Mouse (Mus musculus) adrenal gland, postnatal 25 days (tissue): Measurements from ENCODE around the gene Ccdc33. TPM values are rescaled to one million over a fixed set of nuclear protein-coding genes. Genes with fewer than 3 reads are reported as not detected.

Source experiments
- DNase-seq: peaks from one replicate; pipeline ENCODE4 v3.0.0; 2021; ENCODE audit warnings: mixed read lengths
- total RNA-seq: library from RNA; stranded (reverse); gene quantifications from 2 replicates; pipeline ENCODE4 v1.2.3, GENCODE M21; 2021

Ccdc33 gene
- total RNA-seq, 1 experiment from 2014 or later: 0.39 TPM

GRCm38 (mm10) chr9:58009588-58009987, 109.0 kb downstream of the Ccdc33 start:
- DNase-seq: no peak

GRCm38 (mm10) chr9:58009015-58009362, 109.6 kb downstream of the Ccdc33 start:
- DNase-seq: peak; percentile 75

DNA sequence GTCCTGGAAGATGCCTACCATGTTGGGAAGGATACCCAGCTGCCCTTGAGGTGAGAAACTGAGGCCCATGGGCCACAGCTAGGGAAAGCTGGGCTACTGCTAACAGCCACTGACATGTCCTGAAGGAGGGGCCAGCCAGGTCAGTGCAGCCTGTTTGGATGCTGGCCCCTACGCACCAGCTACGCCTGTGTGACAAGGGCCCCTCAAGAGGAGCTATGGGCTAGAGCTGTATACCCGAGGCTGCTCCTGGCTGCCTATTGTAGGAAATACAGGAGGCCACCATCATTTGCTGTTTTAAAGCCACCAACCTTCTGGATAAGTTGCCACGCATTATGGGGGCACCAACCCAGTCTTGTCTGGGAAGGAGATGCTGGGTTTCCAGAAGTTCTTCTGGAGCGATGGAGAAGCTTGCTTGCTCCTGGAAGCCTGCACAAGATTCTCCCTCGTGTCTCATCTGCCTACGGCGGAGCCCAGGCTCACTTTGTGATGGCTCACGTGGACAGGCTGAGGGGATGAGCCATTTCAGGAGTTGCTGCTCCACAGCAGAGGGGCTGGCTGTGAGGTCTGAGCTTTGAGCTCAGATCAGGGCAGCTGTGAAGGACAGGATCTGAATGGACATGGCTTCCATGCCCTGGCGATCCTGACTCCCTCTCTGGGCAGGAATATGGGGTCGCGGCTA, 110.1 kb downstream of the Ccdc33 start:
- no peak for DNase-seq

- no peak for DNase-seq
These were observed 112.7 kb downstream of the Ccdc33 start, which contains the start of gene Cyp11a1 for GRCm38 (mm10) chr9:58005753-58006461. Gene Cyp11a1, plus strand, starts transcription at chr9:58006411.

GRCm38 (mm10) chr9:58003272-58003671, 115.4 kb downstream of the Ccdc33 start:
- DNase-seq: no peak

GRCm38 (mm10) chr9:57999676-58000075, 118.9 kb downstream of the Ccdc33 start:
- peak; percentile 75 for DNase-seq

DNA sequence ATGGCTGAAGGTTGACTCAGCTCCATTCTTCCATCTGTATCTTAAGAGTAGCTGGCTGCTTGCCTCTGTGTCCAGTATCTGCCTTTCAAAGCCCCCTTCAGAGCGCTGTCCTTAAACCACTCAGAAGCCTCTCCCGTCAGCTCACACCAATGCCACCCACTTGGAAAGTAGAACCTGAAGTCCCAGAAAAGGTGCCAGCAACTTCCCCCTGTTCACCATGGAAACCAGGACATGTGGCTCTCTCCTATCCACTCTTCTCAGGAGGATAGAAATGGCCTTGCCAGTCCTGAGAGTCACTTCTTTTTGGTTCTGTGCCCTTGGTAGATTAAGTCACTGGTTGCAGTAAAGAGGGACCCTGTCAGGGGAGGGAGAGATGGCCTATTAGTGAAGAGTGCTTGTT, 119.9 kb downstream of the Ccdc33 start:
- DNase-seq: no peak

GRCm38 (mm10) chr9:57998032-57998659, 120.5 kb downstream of the Ccdc33 start:
- DNase-seq: peak; percentile 47

GRCm38 (mm10) chr9:57997511-57998031, 121.1 kb downstream of the Ccdc33 start:
- no peak for DNase-seq

DNA sequence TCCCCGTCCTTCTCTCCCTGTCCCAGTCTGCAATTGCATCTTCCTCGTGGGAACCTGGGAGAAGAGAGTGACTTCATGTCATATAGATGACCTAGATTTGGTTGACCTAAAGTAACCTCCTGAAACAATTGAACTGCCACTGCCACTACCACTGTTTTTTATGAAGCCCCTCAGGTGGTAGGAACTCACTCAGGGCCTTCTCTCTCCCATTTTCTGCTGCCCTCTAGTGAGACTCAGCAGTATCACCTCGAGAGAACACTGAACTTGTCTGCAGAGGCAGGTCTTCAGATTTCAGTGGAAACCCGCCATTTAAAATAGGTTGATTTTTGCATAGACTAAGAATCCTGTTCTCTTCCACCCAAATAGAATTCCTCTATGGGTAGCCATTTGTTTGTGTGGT, 123.3 kb downstream of the Ccdc33 start:
- no peak for DNase-seq

- DNase-seq: no peak
These were observed 125.6 kb downstream of the Ccdc33 start for GRCm38 (mm10) chr9:57992781-57993591.

DNA sequence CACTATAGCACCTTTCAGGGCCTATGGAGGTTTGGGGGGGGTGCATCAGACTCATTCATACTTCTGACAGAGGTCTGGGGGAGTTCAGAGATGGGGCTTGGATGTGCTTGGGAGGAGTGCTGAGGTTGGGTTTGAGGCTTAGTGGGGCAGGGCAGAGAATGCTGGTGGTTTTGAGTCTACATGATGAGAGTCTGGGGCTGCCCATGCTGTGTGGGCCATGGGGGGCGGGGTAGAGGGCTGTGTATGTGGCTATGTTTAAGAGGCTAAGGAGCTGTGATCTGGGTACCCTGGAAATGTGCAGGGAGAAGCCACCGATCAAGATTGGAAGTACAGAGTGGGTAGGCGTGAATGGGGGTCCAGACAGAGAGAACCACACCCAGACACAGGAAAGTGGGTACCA, 126.6 kb downstream of the Ccdc33 start:
- DNase-seq: no peak

GRCm38 (mm10) chr9:57990438-57991110, 128.0 kb downstream of the Ccdc33 start:
- peak; percentile 54 for DNase-seq

- no peak for DNase-seq
These were observed 129.3 kb downstream of the Ccdc33 start for GRCm38 (mm10) chr9:57989309-57989708.

DNA sequence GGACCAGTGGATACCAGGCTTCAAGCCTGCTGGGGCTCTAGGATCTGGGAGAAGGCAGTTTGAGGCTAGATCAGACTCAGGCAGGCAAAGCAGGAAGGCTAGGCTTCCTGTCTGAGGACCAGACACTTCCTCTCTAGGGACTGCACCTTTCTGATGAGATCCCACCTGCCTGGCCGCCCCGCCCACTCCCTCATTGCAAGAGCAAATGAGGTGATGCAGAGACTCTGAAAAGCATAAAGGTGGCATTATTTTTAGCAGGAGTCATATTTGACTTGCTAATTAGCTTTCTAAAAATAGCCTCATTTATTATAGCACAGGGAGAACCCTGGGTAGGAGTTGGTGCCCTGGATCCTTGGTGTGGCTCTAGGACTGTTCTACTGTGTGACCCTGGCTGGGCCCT, 130.5 kb downstream of the Ccdc33 start:
- no peak for DNase-seq

DNA sequence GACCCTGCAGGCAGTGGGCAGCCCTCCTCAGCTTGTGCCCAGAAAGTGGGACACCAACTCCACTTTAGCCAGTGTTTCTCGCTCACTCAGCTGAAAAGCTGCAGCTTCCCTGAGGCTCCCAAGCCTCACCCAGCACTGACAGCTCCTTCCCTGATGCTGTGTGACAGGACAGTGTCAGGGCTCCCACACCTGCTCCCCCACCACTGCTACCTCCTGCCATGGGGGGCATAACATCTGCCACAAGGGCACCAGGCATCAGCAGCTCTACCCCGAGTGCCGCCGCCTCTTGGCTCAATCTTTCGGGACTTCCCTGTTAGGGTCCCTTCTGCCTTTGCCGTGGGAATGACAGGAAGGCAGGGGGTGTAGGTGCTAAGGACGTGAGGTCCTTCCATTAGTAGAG, 132.3 kb downstream of the Ccdc33 start:
- no peak for DNase-seq

- DNase-seq: no peak
These were observed 133.3 kb downstream of the Ccdc33 start for GRCm38 (mm10) chr9:57985304-57985703.

- DNase-seq: no peak
These were observed 138.1 kb downstream of the Ccdc33 start for GRCm38 (mm10) chr9:57980570-57980969.

- DNase-seq: no peak
These were observed 139.8 kb downstream of the Ccdc33 start for GRCm38 (mm10) chr9:57978858-57979257.
